Mouse (Mus musculus) limb, embryonic 15.5 days (tissue): ENCODE data around the gene Sec24c. TPM values are rescaled to one million over a fixed set of nuclear protein-coding genes. Genes with fewer than 3 reads are reported as not detected.

Experiments
- ATAC-seq: fragments of 200-750 bp; cut with Nextera tagmentation; 2 replicates; pipeline ENCODE4 v1.8.0; 2017; ENCODE audit warnings: low read depth, moderate TSS enrichment; ENCODE audit not compliant: insufficient number of reproducible peaks, low FRiP score, low TSS enrichment
- H3K27ac ChIP-seq: fragments of 300-500 bp; sonication (generic); 2 replicates; pipeline ENCODE4 v1.5.1; 2015; ENCODE audit warnings: moderate library complexity, mild to moderate bottlenecking, inconsistent platforms
- H3K27me3 ChIP-seq: fragments of 300-500 bp; sonication (generic); 2 replicates; pipeline ENCODE4 v1.6.1; 2015; ENCODE audit warnings: inconsistent platforms
- H3K36me3 ChIP-seq: fragments of 300-500 bp; sonication (generic); 2 replicates; pipeline ENCODE4 v1.6.1; 2015; ENCODE audit warnings: inconsistent platforms
- H3K4me1 ChIP-seq: fragments of 300-500 bp; sonication (generic); 2 replicates; pipeline ENCODE4 v1.6.1; 2015; ENCODE audit warnings: inconsistent platforms
- H3K4me2 ChIP-seq: fragments of 300-500 bp; sonication (generic); 2 replicates; pipeline ENCODE4 v1.6.1; 2015; ENCODE audit warnings: mild to moderate bottlenecking, inconsistent platforms
- H3K4me3 ChIP-seq: fragments of 300-500 bp; sonication (generic); 2 replicates; pipeline ENCODE4 v1.5.1; 2015; ENCODE audit warnings: mild to moderate bottlenecking, inconsistent platforms
- H3K9ac ChIP-seq: fragments of 300-500 bp; sonication (generic); 2 replicates; pipeline ENCODE4 v1.6.1; 2015; ENCODE audit warnings: inconsistent platforms
- H3K9me3 ChIP-seq: fragments of 300-500 bp; sonication (generic); 2 replicates; pipeline ENCODE4 v1.6.1; 2016; ENCODE audit warnings: inconsistent platforms
- WGBS: fragments of 180-500 bp; shearing (Covaris S2); methylation state at CpG from one replicate; pipeline ENCODE4 v1.1.7; 2015; 5-methylcytosine and 5-hydroxymethylcytosine counted together
- polyA plus RNA-seq: library from polyadenylated mRNA; unstranded; fragments of >200 nt; fragmentation: Nextera tagmentation; extraction: Ambion mirVana; gene quantifications from 2 replicates; pipeline ENCODE4 v1.2.1, GENCODE M21; 2015

The Sec24c gene
- polyA plus RNA-seq, 1 experiment from 2014 or later: 79.3 TPM

- no peak for ATAC-seq
- Histone ChIP-seq H3K27me3 (no peaks in the 10 kb centered on the region), H3K36me3 (peaks cover 98% of the 10 kb centered on the region), H3K27ac (no peak overlapping the region), H3K4me3 (no peak overlapping the region), H3K9ac (no peak overlapping the region), H3K9me3 (no peaks in the 10 kb centered on the region), H3K4me2 (no peak overlapping the region), H3K4me1 (0 out of 2 replicates have a peak, but pooled peaks cover 2% of the 10 kb centered on the region)
- WGBS: 85% methylated on average over 2 of the region's 2 CpGs
Measured at GRCm38 (mm10) chr14:20689009-20689408, 14.9 kb downstream of the Sec24c start.

- Histone ChIP-seq H3K9me3 (no peaks in the 10 kb centered on the region), H3K4me2 (no peak overlapping the region), H3K36me3 (peaks cover 74% of the 10 kb centered on the region), H3K9ac (no peak overlapping the region), H3K4me3 (no peak overlapping the region), H3K27ac (no peak overlapping the region), H3K4me1 (peaks cover 18% of the 10 kb centered on the region), H3K27me3 (no peaks in the 10 kb centered on the region)
- ATAC-seq: no peak
- 90% methylated on average over 6 of the region's 6 CpGs for WGBS
Measured at GRCm38 (mm10) chr14:20691772-20692171, 17.7 kb downstream of the Sec24c start.

DNA sequence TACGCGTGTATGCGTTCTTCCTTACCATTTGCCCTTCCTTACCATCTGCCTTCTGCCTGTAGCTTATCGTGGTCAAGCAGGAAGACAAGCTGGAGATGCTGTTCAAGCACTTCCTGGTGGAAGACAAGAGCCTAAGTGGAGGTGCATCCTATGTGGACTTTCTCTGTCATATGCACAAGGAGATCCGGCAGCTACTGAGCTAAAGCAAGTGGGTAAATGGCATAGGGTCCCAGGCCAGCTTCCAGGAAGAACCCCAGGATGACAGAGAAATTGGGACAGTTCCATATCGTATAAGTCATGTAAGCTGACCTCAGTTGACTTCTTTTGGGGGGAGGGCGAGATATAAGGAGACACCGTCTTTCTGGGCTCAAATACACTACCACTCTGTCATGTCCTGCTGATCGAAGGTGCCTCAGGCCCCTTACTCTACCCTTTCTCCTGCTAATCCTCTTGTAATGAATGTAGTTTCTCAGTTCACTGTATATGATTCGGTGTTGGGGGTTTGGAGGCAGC, 19.5 kb downstream of the Sec24c start:
- no peak for ATAC-seq
- Histone ChIP-seq H3K4me3 (no peak overlapping the region), H3K4me1 (peaks cover 30% of the 10 kb centered on the region), H3K4me2 (no peak overlapping the region), H3K27me3 (no peaks in the 10 kb centered on the region), H3K27ac (0 out of 2 replicates have a peak overlapping the region, but pooled peaks have one; percentile 30), H3K9ac (no peak overlapping the region), H3K36me3 (peaks cover 62% of the 10 kb centered on the region), H3K9me3 (no peaks in the 10 kb centered on the region)
- 95% methylated on average over 10 of the region's 10 CpGs for WGBS

GRCm38 (mm10) chr14:20694185-20694883, 20.2 kb downstream of the Sec24c start:
- Histone ChIP-seq H3K4me3 (peak overlapping the region; percentile 96), H3K27ac (peak overlapping the region; percentile 30; the same call in 1 of the 2 replicates), H3K4me1 (peaks cover 33% of the 10 kb centered on the region), H3K4me2 (peak overlapping the region; percentile 69), H3K9me3 (no peaks in the 10 kb centered on the region), H3K27me3 (no peaks in the 10 kb centered on the region), H3K9ac (0 out of 2 replicates have a peak overlapping the region, but pooled peaks have one; percentile 98), H3K36me3 (peaks cover 61% of the 10 kb centered on the region)
- 0 out of 2 replicates have a peak, but pooled peaks have one; percentile 22 for ATAC-seq
- 50% methylated on average over 13 of the region's 13 CpGs for WGBS

- peaks cover 53% of the 10 kb centered on the region for H3K36me3 ChIP-seq
- peak within 1 kb of the TSS; percentile 98 for H3K9ac ChIP-seq
- under 1% methylated on average over 111 of the region's 111 CpGs for WGBS
- no peaks in the 10 kb centered on the region for H3K9me3 ChIP-seq
- H3K4me2 ChIP-seq: peak within 1 kb of the TSS; percentile 69
- peak; percentile 87 for ATAC-seq
- peaks cover 36% of the 10 kb centered on the region for H3K4me1 ChIP-seq
- peak within 1 kb of the TSS; percentile 96 for H3K4me3 ChIP-seq
- no peaks in the 10 kb centered on the region for H3K27me3 ChIP-seq
- peak within 1 kb of the TSS; percentile 98 for H3K27ac ChIP-seq
Measured at GRCm38 (mm10) chr14:20694884-20695760, 21.0 kb downstream of the Sec24c start, which contains the start of gene Fut11. TSS of gene Fut11 (plus strand) at chr14:20694968.

- Histone ChIP-seq H3K4me3 (peak overlapping the region; percentile 96), H3K27me3 (no peaks in the 10 kb centered on the region), H3K36me3 (peaks cover 49% of the 10 kb centered on the region), H3K27ac (peak overlapping the region; percentile 98), H3K4me2 (peak overlapping the region; percentile 69), H3K9ac (peak overlapping the region; percentile 98), H3K4me1 (peaks cover 40% of the 10 kb centered on the region), H3K9me3 (no peaks in the 10 kb centered on the region)
- no peak for ATAC-seq
- WGBS: 11% methylated on average over 27 of the region's 27 CpGs
Measured at GRCm38 (mm10) chr14:20695761-20696520, 21.8 kb downstream of the Sec24c start.

DNA sequence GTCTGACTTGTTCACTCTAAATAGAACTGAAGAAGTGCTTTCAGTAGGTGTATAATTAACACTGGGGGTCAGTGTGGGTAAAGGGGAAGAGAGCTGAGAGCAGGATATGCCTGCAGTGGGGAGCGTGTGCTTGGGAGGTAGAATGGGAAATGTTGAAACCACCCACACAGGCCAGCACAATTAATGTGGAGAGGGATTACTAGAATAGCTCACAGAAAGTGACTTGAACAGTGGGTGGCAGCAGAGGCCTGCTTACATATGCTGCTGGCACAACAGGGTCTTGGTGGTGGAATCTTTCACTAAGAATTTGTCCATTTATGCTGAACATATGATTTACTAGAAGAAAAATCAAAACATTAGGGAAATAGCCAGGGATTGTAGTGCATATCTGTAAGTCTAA, 22.9 kb downstream of the Sec24c start:
- Histone ChIP-seq H3K27ac (no peak overlapping the region), H3K36me3 (peaks cover 39% of the 10 kb centered on the region)
- 12% methylated on average over 1 of the region's 1 CpGs for WGBS

GRCm38 (mm10) chr14:20698515-20698914, 24.4 kb downstream of the Sec24c start:
- peaks cover 49% of the 10 kb centered on the region for H3K4me1 ChIP-seq
- no peak overlapping the region for H3K4me2 ChIP-seq

More for the DNA sequence above, 22.9 kb downstream of the Sec24c start:
- H3K4me1 ChIP-seq: peaks cover 48% of the 10 kb centered on the region
- H3K4me3 ChIP-seq: peak overlapping the region; percentile 96
- ATAC-seq: no peak
- H3K9ac ChIP-seq: peak overlapping the region; percentile 26; the same call in 1 of the 2 replicates
- no peaks in the 10 kb centered on the region for H3K27me3 ChIP-seq
- peak overlapping the region; percentile 69 for H3K4me2 ChIP-seq
- no peaks in the 10 kb centered on the region for H3K9me3 ChIP-seq

DNA sequence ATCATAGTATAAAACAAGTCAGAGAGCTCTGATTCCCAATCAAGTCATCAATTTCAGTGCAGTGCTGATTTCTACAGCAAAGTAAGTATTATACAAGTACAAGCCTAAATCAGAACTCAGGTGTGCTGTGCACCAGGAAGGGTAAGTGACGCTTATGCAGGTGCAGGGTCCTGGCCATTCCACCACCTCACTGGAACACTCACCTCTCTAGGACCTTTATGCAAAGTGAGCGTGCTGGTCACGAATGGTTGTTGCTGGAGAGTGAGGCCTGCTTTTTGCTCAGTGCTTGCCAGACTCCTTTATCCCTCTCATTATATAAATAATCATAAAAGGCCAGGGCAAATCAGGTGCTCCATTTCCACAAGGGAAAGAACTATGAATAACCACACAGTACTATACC, 26.3 kb downstream of the Sec24c start:
- H3K27me3 ChIP-seq: no peaks in the 10 kb centered on the region
- no peak overlapping the region for H3K4me3 ChIP-seq
- H3K4me2 ChIP-seq: no peak overlapping the region
- H3K36me3 ChIP-seq: peaks cover 29% of the 10 kb centered on the region
- H3K9me3 ChIP-seq: no peaks in the 10 kb centered on the region
- ATAC-seq: no peak
- 77% methylated on average over 3 of the region's 3 CpGs for WGBS
- H3K4me1 ChIP-seq: peaks cover 45% of the 10 kb centered on the region
- no peak overlapping the region for H3K27ac ChIP-seq
- no peak overlapping the region for H3K9ac ChIP-seq

More at GRCm38 (mm10) chr14:20698515-20698914, 24.4 kb downstream of the Sec24c start:
- no peak for ATAC-seq
- WGBS: 89% methylated on average over 2 of the region's 2 CpGs
- Histone ChIP-seq H3K27me3 (no peaks in the 10 kb centered on the region), H3K27ac (no peak overlapping the region), H3K9me3 (no peaks in the 10 kb centered on the region), H3K9ac (no peak overlapping the region), H3K4me3 (no peak overlapping the region), H3K36me3 (peaks cover 24% of the 10 kb centered on the region)

DNA sequence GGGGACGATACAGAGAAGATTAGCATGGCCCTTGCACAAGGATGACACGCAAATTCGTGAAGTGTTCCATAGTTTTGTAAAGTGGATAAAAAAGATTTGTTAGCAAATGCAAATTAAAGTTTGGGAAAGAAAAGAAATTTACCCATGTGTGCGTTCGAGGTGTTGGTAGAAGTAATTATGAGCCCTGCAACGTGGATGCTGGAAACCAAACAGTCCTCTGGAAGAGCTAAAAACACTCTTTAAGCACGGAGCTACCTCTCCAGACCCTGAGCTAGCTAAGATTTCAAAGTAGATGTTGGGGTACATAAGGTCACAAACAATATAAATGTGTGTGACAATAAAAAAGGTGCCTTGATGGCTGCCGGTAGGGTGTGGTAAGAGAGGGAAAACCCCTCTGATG, 27.4 kb downstream of the Sec24c start:
- peaks cover 39% of the 10 kb centered on the region for H3K4me1 ChIP-seq
- ATAC-seq: no peak

GRCm38 (mm10) chr14:20702096-20702740, 28.1 kb downstream of the Sec24c start:
- WGBS: 8% methylated on average over 15 of the region's 15 CpGs
- peak; percentile 28; the same call in 1 of the 2 replicates for ATAC-seq
- H3K4me1 ChIP-seq: peaks cover 34% of the 10 kb centered on the region

More for the DNA sequence above, 27.4 kb downstream of the Sec24c start:
- Histone ChIP-seq H3K27ac (no peak overlapping the region), H3K36me3 (peaks cover 29% of the 10 kb centered on the region), H3K4me2 (peak overlapping the region; percentile 55), H3K27me3 (no peaks in the 10 kb centered on the region), H3K9ac (no peak overlapping the region), H3K4me3 (peak overlapping the region; percentile 73), H3K9me3 (no peaks in the 10 kb centered on the region)
- WGBS: 67% methylated on average over 8 of the region's 8 CpGs

More at GRCm38 (mm10) chr14:20702096-20702740, 28.1 kb downstream of the Sec24c start:
- Histone ChIP-seq H3K36me3 (peaks cover 29% of the 10 kb centered on the region), H3K27ac (peak overlapping the region; percentile 93), H3K4me3 (peak overlapping the region; percentile 73), H3K27me3 (no peaks in the 10 kb centered on the region), H3K4me2 (peak overlapping the region; percentile 55), H3K9ac (peak overlapping the region; percentile 74), H3K9me3 (no peaks in the 10 kb centered on the region)
